Mouse (Mus musculus) right cerebral cortex, postnatal 25 days (tissue): ENCODE measurements around the gene Calcoco2.

Experiments used
- DNase-seq: peaks from one replicate; pipeline ENCODE4 v3.0.0; 2022

Gene Calcoco2

GRCm38 (mm10) chr11:96076221-96077105 lies 35.3 kb downstream of the Calcoco2 start:
- DNase-seq: no peak

GRCm38 (mm10) chr11:96075509-96076220 lies 36.1 kb downstream of the Calcoco2 start, which contains the start of gene Atp5g1:
TSS of gene Atp5g1 (minus strand) at chr11:96075670.
- DNase-seq: peak; percentile 99

DNA sequence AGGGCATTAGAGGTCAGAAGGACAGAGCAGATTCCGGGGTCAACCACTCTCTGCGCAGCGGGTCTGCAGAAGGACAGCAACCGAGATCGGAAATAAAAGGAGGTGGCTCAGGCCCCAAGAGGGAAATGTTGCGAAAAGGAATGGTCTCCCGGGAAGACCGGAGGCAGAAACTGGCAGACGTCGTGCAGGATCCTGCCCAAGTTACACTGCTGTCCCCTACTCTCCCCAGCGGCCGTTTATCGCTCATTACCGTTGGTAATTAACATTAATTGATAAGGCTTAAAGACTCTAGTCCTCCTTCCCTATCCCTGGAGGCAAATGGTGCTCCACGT lies 36.6 kb downstream of the Calcoco2 start:
- DNase-seq: peak; percentile 13

- DNase-seq: peak; percentile 12
Measured at GRCm38 (mm10) chr11:96074351-96075176, 37.2 kb downstream of the Calcoco2 start.

DNA sequence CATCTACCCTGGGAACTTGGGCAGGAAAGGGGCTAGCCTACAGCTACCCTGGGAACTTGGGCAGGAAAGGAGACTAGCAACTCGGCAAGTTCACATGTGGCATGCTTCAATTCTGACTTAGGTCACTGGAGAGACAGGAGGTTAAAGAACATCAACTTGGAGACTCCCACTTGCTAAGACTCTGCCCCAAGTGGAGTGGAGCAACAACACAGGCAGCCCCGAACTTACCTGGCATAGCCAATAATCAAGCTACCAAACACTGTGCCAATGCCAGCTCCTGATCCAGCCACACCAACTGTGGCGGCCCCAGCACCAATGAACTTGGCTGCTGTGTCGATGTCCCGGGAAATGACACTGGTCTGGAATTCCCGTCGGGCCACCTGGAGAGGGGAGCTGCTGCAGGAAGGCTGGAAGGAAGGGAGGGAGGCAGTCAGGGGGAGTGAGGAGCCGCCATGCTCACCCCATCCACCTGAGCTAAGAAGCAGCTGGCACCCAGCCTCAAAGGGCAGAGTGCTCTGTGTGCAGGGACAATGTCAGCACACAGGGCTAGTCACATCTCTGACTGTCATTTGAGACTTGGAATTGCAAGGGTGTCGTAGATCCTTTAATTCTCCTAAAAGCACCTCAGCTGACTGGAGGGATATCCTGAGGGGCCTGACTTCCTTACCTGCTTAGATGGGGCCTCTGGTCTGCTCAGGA lies 38.3 kb downstream of the Calcoco2 start:
- no peak for DNase-seq

GRCm38 (mm10) chr11:96071013-96071412 lies 40.8 kb downstream of the Calcoco2 start:
- no peak for DNase-seq

DNA sequence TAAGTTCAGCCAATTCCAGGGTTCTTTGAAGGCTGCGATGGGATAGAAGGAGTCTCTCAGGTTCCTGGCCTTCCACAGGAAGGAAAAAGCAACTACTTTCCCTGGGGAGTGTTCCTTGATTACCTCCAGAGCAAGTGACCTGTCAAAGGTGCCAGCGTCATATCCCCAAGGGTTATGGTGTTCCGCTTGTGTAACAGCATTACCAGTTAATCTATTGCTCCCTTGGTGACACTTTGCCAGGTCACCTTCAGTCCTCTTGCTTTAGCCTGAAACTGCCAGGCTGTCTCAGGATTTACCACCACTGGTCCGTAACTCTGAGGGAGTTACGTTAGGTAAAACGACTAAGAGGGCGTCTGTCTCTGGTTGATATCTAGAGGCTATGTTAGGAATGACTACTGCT lies 41.4 kb downstream of the Calcoco2 start:
- DNase-seq: no peak

DNA sequence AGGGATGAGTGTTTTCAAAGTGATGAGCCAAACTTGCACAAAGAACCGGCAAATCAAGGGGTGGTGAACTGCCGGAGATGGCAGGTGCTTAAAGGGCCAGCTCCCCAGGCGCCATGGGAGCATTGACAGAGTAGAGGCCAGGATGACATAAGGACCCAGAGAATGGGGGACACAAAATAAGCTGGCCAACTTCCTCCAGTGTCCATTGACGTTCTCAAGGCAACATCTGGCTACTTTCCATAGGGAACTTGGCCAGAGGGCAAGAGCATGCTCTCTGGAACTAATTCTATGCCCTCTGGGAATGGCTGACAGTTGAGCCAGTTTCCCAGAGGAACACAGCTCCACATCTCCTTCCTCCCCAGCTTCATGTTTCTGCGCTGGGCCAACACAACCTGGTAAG lies 43.5 kb downstream of the Calcoco2 start:
- no peak for DNase-seq

GRCm38 (mm10) chr11:96065215-96065911 lies 46.4 kb downstream of the Calcoco2 start, which contains the start of gene Ube2z:
TSS of gene Ube2z (minus strand) at chr11:96065388.
- peak; percentile 98 for DNase-seq

DNA sequence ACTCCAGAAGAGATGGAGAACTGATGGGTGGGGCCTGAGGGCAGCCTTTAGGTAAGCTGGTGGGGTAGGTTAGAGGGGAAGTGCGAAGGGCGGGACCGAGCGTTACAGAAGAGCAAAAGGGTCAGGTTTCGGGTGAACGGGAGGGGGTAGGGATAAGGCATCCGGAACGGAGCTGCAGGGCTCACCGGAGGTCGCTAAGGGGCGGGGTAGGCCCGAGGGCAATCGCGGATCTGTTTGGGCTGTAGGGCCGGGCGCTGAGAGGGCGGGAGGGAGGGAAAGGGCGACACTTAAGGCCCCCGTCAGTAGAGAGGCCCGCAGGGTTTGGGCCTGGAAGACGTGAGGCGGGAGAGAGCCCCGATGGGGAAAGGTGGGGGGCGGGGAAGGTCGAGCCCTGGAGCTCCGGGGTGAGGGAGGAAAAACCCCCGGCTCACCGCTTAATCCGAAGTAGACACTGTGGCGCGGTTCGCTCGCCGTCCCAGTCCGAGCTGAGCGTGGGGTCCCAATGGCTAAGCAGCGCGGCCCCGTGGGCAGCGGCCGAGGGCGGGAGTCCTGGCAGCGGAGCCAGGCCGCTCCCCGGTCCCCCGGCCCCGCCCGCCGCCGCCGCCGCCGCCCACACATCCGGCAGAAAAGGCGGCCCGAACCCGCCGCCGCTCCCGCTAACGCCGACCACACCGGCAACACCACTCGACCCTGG lies 47.1 kb downstream of the Calcoco2 start:
- no peak for DNase-seq

DNA sequence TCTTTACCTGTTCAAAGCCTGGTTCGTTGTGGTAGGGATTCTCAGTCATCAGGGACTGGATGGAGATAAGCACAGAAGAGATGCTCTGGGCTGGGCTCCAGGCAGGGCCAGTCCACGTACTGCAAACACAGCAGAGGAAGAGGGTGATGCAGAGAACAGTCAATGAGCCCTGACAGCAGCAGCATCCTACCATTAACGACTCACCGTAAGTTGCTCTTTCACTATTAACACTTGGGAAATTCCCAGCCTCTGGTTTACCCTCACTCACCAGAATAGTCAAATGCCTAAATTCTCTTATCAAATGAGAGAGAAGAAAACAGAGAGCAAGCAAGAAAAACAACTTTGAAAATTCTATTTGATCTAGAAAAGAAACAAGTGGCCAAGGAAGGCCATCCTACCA lies 53.5 kb downstream of the Calcoco2 start:
- DNase-seq: no peak

GRCm38 (mm10) chr11:96050854-96051253 lies 60.9 kb downstream of the Calcoco2 start:
- DNase-seq: no peak

GRCm38 (mm10) chr11:96049939-96050338 lies 61.8 kb downstream of the Calcoco2 start:
- DNase-seq: no peak
